Mouse (Mus musculus) spleen, adult 10 weeks (tissue): ENCODE results near the gene Ndufs4. TPM values are rescaled to one million over a fixed set of nuclear protein-coding genes. Genes with fewer than 3 reads are reported as not detected.

Experiments used
- polyA plus RNA-seq: library from polyadenylated mRNA; stranded (reverse); fragments of 350-450 nt; fragmentation: Illumina TruSeq; extraction: RNeasy Lipid Tissue Mini Kit (QIAGEN cat#74804); gene quantifications from one replicate; pipeline ENCODE4 v1.2.3, GENCODE M21; 2015; ENCODE audit warnings: low replicate concordance; ENCODE audit not compliant: insufficient read depth

Gene Ndufs4
- polyA plus RNA-seq = 126 TPM

GRCm38 (mm10) chr13:114388211-114388965, at the start of gene Ndufs4:
Ndufs4 (minus strand) TSS chr13:114388258.

Other genes starting within 250 kb of the Ndufs4 start
- 0.10 TPM for gene Fst, start 70.7 kb upstream of the Ndufs4 start, polyA plus RNA-seq